Mouse (Mus musculus) T-cell, adult 2 months (primary cell): Measurements from ENCODE around the gene Slc22a6.

Experiments used
- DNase-seq: peaks from one replicate; pipeline ENCODE4 v3.0.0; 2022; ENCODE audit warnings: low spot score

Gene Slc22a6

GRCm38 (mm10) chr19:8611358-8612123 is 6.3 kb upstream of the Slc22a6 start:
- no peak for DNase-seq

GRCm38 (mm10) chr19:8613111-8613510 is 4.7 kb upstream of the Slc22a6 start:
- no peak for DNase-seq

GRCm38 (mm10) chr19:8614343-8614742 is 3.5 kb upstream of the Slc22a6 start:
- DNase-seq, result no peak

DNA sequence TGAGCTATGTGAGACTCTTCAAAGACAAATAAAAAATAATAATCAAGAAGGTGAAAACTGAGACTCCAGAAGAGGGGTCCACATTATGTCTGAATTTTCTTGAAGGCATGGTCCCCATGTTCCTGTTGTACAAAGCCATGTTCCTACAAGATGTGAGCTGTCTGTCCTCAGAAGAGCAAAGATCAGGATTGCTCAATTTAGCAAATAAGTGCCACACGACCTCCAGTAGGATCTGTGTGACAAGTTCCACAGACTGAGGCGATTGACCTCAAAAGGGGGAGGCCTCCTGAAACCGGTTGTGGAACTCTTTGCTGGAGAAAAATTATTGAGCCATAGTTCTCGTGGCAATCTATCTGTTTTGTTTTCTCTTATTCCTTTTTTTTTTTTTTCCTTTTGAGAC is 1.5 kb upstream of the Slc22a6 start:
- DNase-seq, result no peak

GRCm38 (mm10) chr19:8621098-8621497 is 3.3 kb downstream of the Slc22a6 start:
- no peak for DNase-seq

DNA sequence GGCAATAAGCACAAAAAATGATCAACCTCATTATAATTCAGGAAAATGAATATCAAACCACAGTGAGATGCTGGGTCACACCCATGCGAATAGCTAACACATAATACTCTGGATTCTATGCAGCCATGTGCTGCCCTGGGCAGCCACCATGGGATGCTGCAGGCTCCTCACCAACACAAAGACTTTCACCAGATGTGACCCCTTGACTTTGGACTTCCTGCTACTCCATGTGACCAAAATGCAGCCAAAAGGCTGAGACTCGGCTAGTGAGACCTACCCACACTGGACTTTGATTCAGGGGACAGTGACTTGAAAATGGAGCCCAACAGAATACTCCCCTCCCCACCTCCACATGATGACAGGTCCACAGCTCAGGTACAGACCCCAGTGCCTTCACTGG is 12.4 kb downstream of the Slc22a6 start:
- no peak for DNase-seq

DNA sequence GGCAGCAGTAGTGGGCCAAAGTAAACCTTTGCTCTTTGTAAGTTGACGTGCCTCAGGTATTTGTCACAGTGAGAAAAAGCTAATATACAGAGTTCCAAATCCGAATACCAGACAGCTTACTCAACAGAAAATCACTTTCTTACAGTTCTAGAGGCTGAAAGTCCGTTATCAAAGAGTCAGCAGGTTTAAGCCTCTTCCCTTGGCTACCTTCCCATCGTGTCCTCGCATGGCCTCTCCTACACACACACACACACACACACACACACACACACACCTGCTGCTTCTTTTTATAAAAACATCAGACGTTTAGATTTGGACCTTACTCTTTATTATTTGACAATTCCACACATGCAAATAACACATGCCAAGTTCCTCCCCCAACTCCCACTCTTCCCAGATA is 13.0 kb downstream of the Slc22a6 start:
- DNase-seq, result no peak

DNA sequence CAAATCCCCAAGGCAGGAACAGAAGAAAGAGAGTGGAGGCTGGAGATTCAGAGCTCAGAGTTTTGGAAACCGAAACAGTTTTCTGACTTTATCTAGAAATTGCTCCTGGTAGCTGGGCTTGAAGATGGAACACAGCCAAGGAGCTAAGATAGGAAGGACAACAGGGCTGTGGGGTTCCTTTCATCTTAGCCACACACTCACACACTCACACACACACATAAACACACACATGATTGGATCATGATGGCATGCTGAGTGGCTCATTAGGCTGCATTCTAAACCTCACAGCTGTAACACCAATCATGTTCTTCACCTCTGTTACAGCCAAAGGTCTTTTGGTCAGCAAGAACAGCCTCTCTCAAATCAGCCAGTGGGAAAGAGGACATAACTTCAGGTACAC is 14.2 kb downstream of the Slc22a6 start:
- DNase-seq, result no peak

DNA sequence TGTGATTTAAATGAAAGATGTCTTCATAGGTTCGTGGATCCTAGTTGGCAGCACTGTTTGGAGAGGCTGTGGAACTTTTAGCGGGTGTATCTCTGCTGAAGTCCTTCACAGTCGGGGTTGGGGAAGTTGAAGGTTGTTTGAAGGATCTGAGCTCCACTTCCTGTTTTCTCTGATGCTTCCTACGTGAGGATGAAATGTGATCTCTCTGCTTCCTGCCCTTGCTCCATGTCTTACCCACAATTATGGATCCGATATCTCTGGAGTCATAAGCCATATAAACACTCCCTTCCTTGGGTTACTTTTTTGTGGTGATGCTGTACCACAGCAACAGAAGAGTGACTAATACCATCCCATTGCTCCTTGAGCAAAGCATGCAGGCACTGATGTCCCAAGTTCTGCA is 24.2 kb downstream of the Slc22a6 start:
- DNase-seq, result no peak

DNA sequence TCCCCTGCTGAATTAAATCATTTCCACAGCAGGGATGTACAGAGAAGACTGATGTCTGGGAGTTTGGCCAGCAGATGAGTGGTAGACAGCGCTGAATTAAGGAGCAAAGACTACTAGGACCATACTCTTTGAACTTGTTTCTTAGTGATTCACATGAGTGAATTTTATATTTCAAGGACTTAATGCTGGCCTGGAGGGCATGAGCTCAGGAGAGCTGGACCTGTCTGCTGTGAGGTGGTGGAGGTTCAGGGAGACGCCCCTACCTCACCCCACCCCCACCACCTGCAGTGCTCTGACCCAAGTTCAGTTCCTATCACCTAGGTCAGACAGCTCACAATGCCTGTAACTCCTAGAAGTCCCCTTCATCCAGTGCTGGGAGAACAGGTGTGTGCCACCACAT is 28.6 kb downstream of the Slc22a6 start:
- DNase-seq, result no peak

- no peak for DNase-seq
Observed at GRCm38 (mm10) chr19:8655833-8656232, 38.0 kb downstream of the Slc22a6 start.

DNA sequence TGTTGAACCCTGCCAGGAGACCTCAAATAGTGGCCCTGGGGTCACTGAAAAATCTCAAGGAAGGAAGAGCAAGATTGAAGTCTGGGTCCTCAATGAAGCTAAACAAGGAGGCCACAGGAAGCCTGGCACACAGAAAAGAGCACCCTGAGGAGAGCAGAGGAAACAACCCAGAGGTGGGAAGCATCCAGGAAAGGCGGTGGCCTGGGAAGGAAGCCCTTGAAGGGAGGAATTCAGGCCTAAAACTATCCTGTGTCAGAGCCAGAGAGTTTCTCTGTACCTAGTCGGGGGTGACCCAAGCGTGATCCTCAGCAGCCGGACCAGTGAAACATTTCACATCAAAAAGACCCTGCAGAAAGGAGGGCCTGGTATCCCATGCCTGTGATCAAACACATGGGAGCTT is 38.5 kb downstream of the Slc22a6 start:
- DNase-seq, result no peak

- DNase-seq, result no peak
Observed at GRCm38 (mm10) chr19:8661821-8662307, 44.0 kb downstream of the Slc22a6 start.

GRCm38 (mm10) chr19:8662337-8662736 is 44.5 kb downstream of the Slc22a6 start:
- DNase-seq, result peak; percentile 41

GRCm38 (mm10) chr19:8663360-8663839 is 45.6 kb downstream of the Slc22a6 start, which contains the start of gene Chrm1:
Chrm1 (plus strand) TSS chr19:8663789.
- DNase-seq, result no peak

- DNase-seq, result no peak
Observed at GRCm38 (mm10) chr19:8663911-8664421, 46.1 kb downstream of the Slc22a6 start.

DNA sequence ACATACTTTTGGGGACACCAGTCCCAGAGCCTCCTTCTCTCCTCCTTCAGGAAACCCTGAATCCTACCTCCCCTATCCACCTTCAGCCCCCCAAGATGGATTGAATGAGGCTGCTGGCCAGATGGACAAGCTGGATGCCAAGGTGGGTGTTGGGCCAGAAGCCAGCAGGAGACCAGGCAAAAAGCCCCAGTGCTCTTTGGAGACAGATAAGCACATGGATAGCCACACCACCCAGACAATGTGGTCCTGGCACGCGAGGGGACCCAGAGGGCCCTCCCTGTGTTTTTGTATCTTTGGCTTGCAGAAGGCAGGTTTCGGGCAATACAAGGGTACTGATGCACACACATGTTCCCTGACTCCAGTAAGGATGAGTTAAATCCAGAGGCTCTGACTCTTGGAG is 47.0 kb downstream of the Slc22a6 start:
- no peak for DNase-seq

DNA sequence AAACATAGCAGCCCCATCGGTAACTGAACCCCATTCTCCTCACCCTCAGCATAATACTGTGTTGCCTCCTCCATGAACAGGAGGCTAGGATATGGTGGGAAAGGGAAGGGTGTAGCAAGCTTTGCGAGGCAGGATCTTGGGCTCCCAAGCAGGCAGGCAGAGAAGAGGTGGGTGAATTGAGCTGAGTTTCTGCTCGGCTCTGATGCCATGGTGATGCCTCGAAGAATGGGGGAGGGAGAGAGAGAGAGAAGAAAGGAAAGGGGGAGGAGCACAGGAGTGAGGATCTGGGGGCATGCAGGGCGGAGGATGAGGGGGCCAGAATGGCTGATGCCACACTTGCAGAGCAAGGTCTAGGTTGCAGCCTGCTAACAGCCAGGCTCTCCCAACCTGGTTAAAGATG is 47.9 kb downstream of the Slc22a6 start:
- DNase-seq, result no peak

DNA sequence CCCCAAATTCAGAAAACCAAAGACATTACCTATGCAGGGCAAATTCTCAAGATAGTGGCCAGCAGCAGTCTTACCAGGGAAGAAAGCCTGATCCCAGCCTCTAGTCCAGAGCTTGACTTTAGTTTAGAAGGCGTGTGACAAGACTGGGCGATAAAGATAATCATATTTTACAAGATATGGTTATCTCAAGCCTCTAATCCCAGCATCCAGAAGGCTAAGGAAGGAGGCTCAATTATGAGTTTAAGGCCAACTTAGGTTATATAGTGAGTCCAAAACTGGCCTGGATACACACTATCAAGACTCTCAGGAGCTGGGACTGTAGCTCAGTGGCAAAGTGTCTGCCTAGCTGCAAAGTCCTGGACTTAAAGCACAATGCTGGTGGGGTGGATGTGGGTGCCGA is 55.0 kb downstream of the Slc22a6 start:
- no peak for DNase-seq

GRCm38 (mm10) chr19:8673336-8674063 is 55.7 kb downstream of the Slc22a6 start:
- no peak for DNase-seq
